Mouse (Mus musculus) hindbrain, postnatal 0 days (tissue): Measurements from ENCODE around the gene 2510009E07Rik. TPM values are rescaled to one million over a fixed set of nuclear protein-coding genes. Genes with fewer than 3 reads are reported as not detected.

ENCODE experiments used
- ATAC-seq: fragments of 200-750 bp; cut with Nextera tagmentation; 2 replicates; pipeline ENCODE4 v1.8.0; 2017; ENCODE audit warnings: mild to moderate bottlenecking, moderate TSS enrichment, moderate library complexity
- DNase-seq: peaks from one replicate; pipeline ENCODE4 v3.0.0-alpha.2; 2015; ENCODE audit warnings: low spot score
- H3K27ac ChIP-seq: fragments of 300-500 bp; sonication (generic); 2 replicates; pipeline ENCODE4 v1.5.1; 2014; ENCODE audit warnings: mild to moderate bottlenecking
- H3K27me3 ChIP-seq: fragments of 300-500 bp; sonication (generic); 2 replicates; pipeline ENCODE4 v1.6.1; 2014; ENCODE audit warnings: low read length, mixed read lengths; ENCODE audit not compliant: insufficient read depth
- H3K36me3 ChIP-seq: fragments of 300-500 bp; sonication (generic); 2 replicates; pipeline ENCODE4 v1.6.1; 2014; ENCODE audit warnings: low read length, mixed read lengths; ENCODE audit not compliant: insufficient read depth
- H3K4me1 ChIP-seq: fragments of 300-500 bp; sonication (generic); 2 replicates; pipeline ENCODE4 v1.6.1; 2014; ENCODE audit warnings: antibody characterized with exemption, low read length, mixed read lengths; ENCODE audit not compliant: insufficient read depth
- H3K4me2 ChIP-seq: fragments of 300-500 bp; sonication (generic); 2 replicates; pipeline ENCODE4 v1.6.1; 2014; ENCODE audit warnings: low read depth, mild to moderate bottlenecking, low read length, moderate library complexity, mixed read lengths
- H3K4me3 ChIP-seq: fragments of 300-500 bp; sonication (generic); 2 replicates; pipeline ENCODE4 v1.5.1; 2014; ENCODE audit warnings: low read length
- H3K9ac ChIP-seq: fragments of 300-500 bp; sonication (generic); replicated peaks from 2 replicates; pipeline ENCODE4 v1.6.1; 2014; ENCODE audit warnings: mild to moderate bottlenecking, low read length, moderate library complexity, mixed read lengths
- H3K9me3 ChIP-seq: fragments of 300-500 bp; sonication (generic); 2 replicates; pipeline ENCODE4 v1.6.1; 2016; ENCODE audit warnings: low read length, mixed read lengths
- CTCF ChIP-seq: IDR thresholded peaks from 2 replicates; pipeline ENCODE4 v1.5.1; 2016; ENCODE audit warnings: antibody characterized with exemption, control low read depth, low read depth
- WGBS: fragments of 180-500 bp; shearing (Covaris S2); extraction: QIAGEN DNeasy Blood & Tissue Kit; methylation state at CpG from one replicate; pipeline ENCODE4 v1.1.7; 2014; 5-methylcytosine and 5-hydroxymethylcytosine counted together
- polyA plus RNA-seq: library from polyadenylated mRNA; unstranded; fragments of >200 nt; fragmentation: Nextera tagmentation; extraction: Ambion mirVana; gene quantifications from 2 replicates; pipeline ENCODE4 v1.2.1, GENCODE M21; 2015
- total RNA-seq: library from RNA; depleted of rRNA; stranded (reverse); fragments of >200 nt; gene quantifications from 2 replicates; pipeline ENCODE4 v1.2.3, GENCODE M21; 2014; rRNA removed

Gene 2510009E07Rik
- total RNA-seq (52.9 and 54.4 TPM in 2 replicates), polyA plus RNA-seq (46.7 and 46.8 TPM in 2 replicates)

GRCm38 (mm10) chr16:21694463-21695241, at the start of gene 2510009E07Rik:
TSS of gene 2510009E07Rik (minus strand) at chr16:21694665.
- H3K4me3 ChIP-seq = peak within 1 kb of the TSS; percentile 93
- H3K27ac ChIP-seq = peak within 1 kb of the TSS; percentile 99
- H3K4me2 ChIP-seq = peak within 1 kb of the TSS; percentile 96
- H3K9me3 ChIP-seq = no peaks in the 10 kb centered on the region
- peak within 1 kb of the TSS; percentile 95 for H3K9ac ChIP-seq
- DNase-seq (peak; percentile 96), ATAC-seq (peak; percentile 92)
- no peaks in the 10 kb centered on the region for H3K36me3 ChIP-seq
- TF ChIP-seq CTCF = no peak
- WGBS = under 1% methylated on average over 49 of the region's 61 CpGs
- peaks cover 29% of the 10 kb centered on the region for H3K4me1 ChIP-seq
- H3K27me3 ChIP-seq = no peaks in the 10 kb centered on the region

GRCm38 (mm10) chr16:21743401-21743800, 48.9 kb upstream of the 2510009E07Rik start:
- H3K36me3 ChIP-seq = no peaks in the 10 kb centered on the region
- H3K9ac ChIP-seq = no peak overlapping the region
- DNase-seq (peak; percentile 4), ATAC-seq (no peak)
- no peak overlapping the region for H3K27ac ChIP-seq
- TF ChIP-seq CTCF = no peak
- H3K4me1 ChIP-seq = no peaks in the 10 kb centered on the region
- 85% methylated on average over 6 of the region's 6 CpGs for WGBS
- no peak overlapping the region for H3K4me3 ChIP-seq
- no peak overlapping the region for H3K4me2 ChIP-seq
- no peaks in the 10 kb centered on the region for H3K9me3 ChIP-seq
- H3K27me3 ChIP-seq = no peaks in the 10 kb centered on the region

GRCm38 (mm10) chr16:21742898-21743297, 48.4 kb upstream of the 2510009E07Rik start:
- WGBS = 83% methylated on average over 5 of the region's 5 CpGs
- Histone ChIP-seq H3K27ac (no peak overlapping the region), H3K27me3 (no peaks in the 10 kb centered on the region), H3K4me3 (no peak overlapping the region), H3K4me1 (no peaks in the 10 kb centered on the region), H3K9me3 (no peaks in the 10 kb centered on the region), H3K9ac (no peak overlapping the region), H3K4me2 (no peak overlapping the region), H3K36me3 (no peaks in the 10 kb centered on the region)
- peak; percentile 53 for DNase-seq
- ATAC-seq = peak; percentile 64; the same call in 1 of the 2 replicates
- no peak for TF ChIP-seq CTCF

GRCm38 (mm10) chr16:21742191-21742870, 47.9 kb upstream of the 2510009E07Rik start:
- Histone ChIP-seq H3K27ac (no peak overlapping the region), H3K9ac (no peak overlapping the region), H3K4me3 (no peak overlapping the region), H3K27me3 (no peaks in the 10 kb centered on the region), H3K4me2 (no peak overlapping the region), H3K36me3 (no peaks in the 10 kb centered on the region), H3K9me3 (no peaks in the 10 kb centered on the region), H3K4me1 (no peaks in the 10 kb centered on the region)
- 77% methylated on average over 5 of the region's 5 CpGs for WGBS
- ATAC-seq = no peak
- DNase-seq = no peak
- TF ChIP-seq CTCF = no peak

- H3K27ac ChIP-seq = no peak overlapping the region
- H3K9me3 ChIP-seq = no peaks in the 10 kb centered on the region
- no peak overlapping the region for H3K4me3 ChIP-seq
- H3K27me3 ChIP-seq = no peaks in the 10 kb centered on the region
- ATAC-seq (no peak), DNase-seq (no peak)
- TF ChIP-seq CTCF = no peak
- H3K4me2 ChIP-seq = no peak overlapping the region
- no peaks in the 10 kb centered on the region for H3K36me3 ChIP-seq
- H3K9ac ChIP-seq = no peak overlapping the region
- H3K4me1 ChIP-seq = no peaks in the 10 kb centered on the region
- WGBS = 79% methylated on average over 3 of the region's 3 CpGs
Observed at GRCm38 (mm10) chr16:21741542-21741941, 47.1 kb upstream of the 2510009E07Rik start.

- H3K9ac ChIP-seq = no peak overlapping the region
- H3K36me3 ChIP-seq = no peaks in the 10 kb centered on the region
- WGBS = 92% methylated on average over 1 of the region's 1 CpGs
- H3K27ac ChIP-seq = no peak overlapping the region
- H3K4me2 ChIP-seq = no peak overlapping the region
- ATAC-seq (no peak), DNase-seq (no peak)
- H3K4me3 ChIP-seq = no peak overlapping the region
- TF ChIP-seq CTCF = no peak
- H3K27me3 ChIP-seq = no peaks in the 10 kb centered on the region
- H3K4me1 ChIP-seq = no peaks in the 10 kb centered on the region
- H3K9me3 ChIP-seq = no peaks in the 10 kb centered on the region
Observed at GRCm38 (mm10) chr16:21735638-21736037, 41.2 kb upstream of the 2510009E07Rik start.

- peak; percentile 66 for ATAC-seq
- peak; percentile 85 for TF ChIP-seq CTCF
- Histone ChIP-seq H3K4me1 (no peaks in the 10 kb centered on the region), H3K9ac (peak overlapping the region; percentile 14; the same call in 1 of the 2 replicates), H3K36me3 (no peaks in the 10 kb centered on the region), H3K27me3 (no peaks in the 10 kb centered on the region), H3K27ac (no peak overlapping the region), H3K4me3 (peak overlapping the region; percentile 27), H3K9me3 (no peaks in the 10 kb centered on the region), H3K4me2 (peak overlapping the region; percentile 41)
- DNase-seq = peak; percentile 92
- WGBS = 17% methylated on average over 10 of the region's 10 CpGs
Observed at GRCm38 (mm10) chr16:21727897-21728364, 33.5 kb upstream of the 2510009E07Rik start.
